Mouse (Mus musculus): Measurements from ENCODE around the gene Prrg1. TPM values are rescaled to one million over a fixed set of nuclear protein-coding genes. Genes with fewer than 3 reads are reported as not detected.
A peak's percentile ranks its signal among the peaks of the same experiment; 100 is the strongest.
"Not testable (repeated sequence)": the region's sequence is repeated elsewhere in the genome, so short reads cannot be mapped to it uniquely, and the experiment has no call there.

The Prrg1 gene
- total RNA-seq, 2 experiments from 2014 or later: 3.6 to 4.2 TPM

- DNase-seq (ENCODE audit: extremely low spot score in 1 of 2, low spot score in 2 of 2): no peak
- intact Hi-C loops (cut with DNase I): no loop called here
- Histone ChIP-seq H3K27ac (no peak overlapping the region), H3K4me3 (no peak overlapping the region)
- TF ChIP-seq CTCF (IDR thresholded peaks at IDR 0.05): peak; percentile 18; the same call in 1 of the 2 replicates
These were observed 104.0 kb downstream of the Prrg1 start for GRCm38 (mm10) chrX:78479710-78480109.

- Histone ChIP-seq H3K27ac (no peak overlapping the region), H3K4me3 (no peak overlapping the region)
- intact Hi-C loops (cut with DNase I): no loop called here
- DNase-seq (ENCODE audit: extremely low spot score in 1 of 2, low spot score in 2 of 2): peak in 1 of 2 experiments; percentile 6
- no peak for TF ChIP-seq CTCF (IDR thresholded peaks at IDR 0.05)
These were observed 149.3 kb downstream of the Prrg1 start for GRCm38 (mm10) chrX:78434357-78434756.

- intact Hi-C loops (cut with DNase I); H3K4me3 ChIP-seq; H3K27ac ChIP-seq; DNase-seq (ENCODE audit: extremely low spot score in 1 of 2, low spot score in 2 of 2): not testable (repeated sequence)
These were observed 180.3 kb downstream of the Prrg1 start for GRCm38 (mm10) chrX:78403346-78403745.

Other genes with a start within 250 kb of the Prrg1 start
- gene 4930480E11Rik, start 214.3 kb downstream of the Prrg1 start, total RNA-seq (2021): not detected
- not detected for gene Fam47c, start 153.9 kb upstream of the Prrg1 start, total RNA-seq (2021)